Mouse (Mus musculus) layer of hippocampus, adult 8-10 months (tissue): ENCODE measurements at regions not wholly inside any gene's neighbourhood (a gene's known extent, or its start where the extent isn't known, plus 50 kb on each side); places are given as distances from the start of the nearest gene placed in this dataset.

Source experiments
- DNase-seq, 2 experiments: peaks; one replicate each; pipeline ENCODE4 v3.0.0; 2022; ENCODE audit warnings: low spot score in 2 of 2

DNA sequence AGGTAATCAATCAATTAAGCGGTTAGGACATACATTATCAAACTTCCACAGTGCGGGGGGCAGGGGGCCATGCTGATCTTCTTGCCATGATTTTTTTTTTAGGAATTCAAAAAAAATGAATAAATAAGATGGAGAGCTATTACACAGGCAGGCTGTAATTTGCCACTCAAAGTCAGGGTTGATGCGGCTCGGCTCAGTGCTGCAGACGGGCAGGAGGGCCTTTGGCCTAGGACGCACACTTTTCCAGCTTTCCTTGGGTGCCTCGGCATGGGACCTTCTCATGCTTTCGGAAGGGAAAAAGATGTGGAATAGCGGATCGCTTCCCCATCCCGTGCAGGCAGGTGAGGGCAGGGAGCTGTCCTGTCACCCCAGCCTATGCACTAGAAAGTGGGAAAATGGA, 383.4 kb upstream of the 3110018I06Rik start:
- no peak for DNase-seq

DNA sequence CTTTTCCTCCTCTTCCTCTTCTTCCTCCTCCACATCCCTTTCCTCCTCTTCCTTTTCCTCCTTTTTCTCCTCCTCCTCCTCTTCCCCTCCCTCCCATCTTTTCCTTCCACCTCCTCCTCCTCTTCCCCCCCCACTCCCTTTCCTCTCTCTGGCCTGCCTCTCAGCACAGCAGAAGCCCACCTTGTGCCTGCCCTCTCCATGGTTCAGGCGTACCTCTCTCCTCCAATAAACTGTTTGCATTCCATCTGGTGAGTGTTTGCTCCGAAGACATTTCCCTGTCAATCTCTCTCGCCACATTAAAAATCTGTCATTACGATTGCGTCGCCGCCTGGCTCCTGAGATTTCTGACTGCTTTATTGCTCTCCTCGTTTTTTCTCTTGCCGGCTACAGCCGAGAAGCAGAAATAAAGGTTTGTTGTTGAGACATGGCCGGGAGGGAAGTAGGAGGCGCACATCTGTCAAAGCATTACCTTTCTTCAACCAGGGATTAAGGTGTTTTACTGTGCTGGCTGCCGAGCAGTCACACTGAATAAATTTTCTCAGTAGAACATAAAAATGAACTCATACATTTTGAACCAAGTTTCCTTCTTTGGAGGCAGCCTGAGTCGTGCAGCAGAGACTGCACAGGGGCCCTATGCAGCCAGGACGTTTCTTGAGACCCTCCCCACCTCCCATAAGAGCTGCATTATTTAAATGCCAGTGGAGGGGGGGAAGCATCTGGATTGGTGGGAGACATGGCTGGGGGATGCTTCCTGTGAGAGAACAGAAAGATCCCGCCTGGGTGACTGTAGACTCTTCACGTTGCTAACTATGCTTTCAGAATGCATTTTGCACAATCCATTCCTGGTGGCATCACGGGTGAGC, 376.3 kb upstream of the 3110018I06Rik start:
- DNase-seq: peak; percentile 24 to 35

GRCm38 (mm10) chr12:107118364-107118763, 370.1 kb upstream of the 3110018I06Rik start:
- DNase-seq: no peak

GRCm38 (mm10) chr12:107119076-107119475, 369.4 kb upstream of the 3110018I06Rik start:
- DNase-seq: no peak

DNA sequence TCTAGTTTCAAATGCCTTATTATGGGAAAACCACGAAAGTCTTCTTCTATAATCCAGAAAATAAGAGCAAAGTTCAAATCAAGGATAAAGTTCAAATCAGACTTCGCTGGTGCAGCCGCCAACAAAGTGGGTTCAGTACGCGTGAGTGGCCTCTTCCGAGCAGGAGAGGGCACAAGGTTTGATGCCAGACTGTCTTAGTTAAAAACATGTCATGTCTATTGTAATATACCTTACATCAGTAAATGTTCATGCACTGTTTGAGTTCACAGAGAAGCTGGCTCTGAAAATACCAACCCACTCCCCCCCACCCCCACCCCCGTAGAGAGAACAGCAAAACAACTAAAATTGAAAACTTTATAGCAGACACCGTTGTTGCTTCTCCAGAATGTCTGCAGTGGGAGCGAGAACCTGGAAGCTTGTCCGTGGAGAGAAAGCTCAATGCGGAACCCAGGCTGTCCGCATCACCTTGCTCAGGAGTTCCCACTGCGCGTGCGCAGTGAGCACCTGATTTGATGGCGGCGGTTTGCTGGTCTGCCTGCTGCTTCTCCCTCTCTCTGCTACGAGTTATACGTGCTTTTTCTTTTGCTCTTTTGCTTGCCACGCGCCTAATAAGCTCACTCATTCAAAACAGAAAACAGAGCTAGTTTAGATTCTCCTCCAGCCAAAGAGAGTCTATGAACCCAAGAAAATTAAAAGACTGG, 367.8 kb upstream of the 3110018I06Rik start:
- DNase-seq: no peak

DNA sequence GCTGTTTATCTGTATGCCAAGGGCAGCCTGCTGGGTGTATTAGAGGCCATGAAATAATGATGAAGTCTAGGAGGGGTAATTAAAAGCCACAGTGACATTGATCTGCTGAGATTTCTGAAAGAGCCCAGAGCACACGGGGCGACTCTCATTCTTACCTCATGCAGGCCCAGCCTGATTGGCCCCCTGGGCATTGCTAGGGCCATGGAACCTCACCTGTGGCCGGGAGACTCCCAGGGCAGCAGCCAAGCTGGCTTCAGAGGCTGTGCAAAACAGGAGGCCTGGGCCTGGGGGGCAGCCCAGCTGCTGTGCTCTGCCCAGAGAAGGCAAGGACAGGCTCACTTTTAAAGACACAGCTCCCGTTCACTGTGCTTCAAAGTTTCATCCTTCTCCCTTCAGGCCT, 366.4 kb upstream of the 3110018I06Rik start:
- DNase-seq: no peak

GRCm38 (mm10) chr12:107123661-107124060, 364.8 kb upstream of the 3110018I06Rik start:
- no peak for DNase-seq

DNA sequence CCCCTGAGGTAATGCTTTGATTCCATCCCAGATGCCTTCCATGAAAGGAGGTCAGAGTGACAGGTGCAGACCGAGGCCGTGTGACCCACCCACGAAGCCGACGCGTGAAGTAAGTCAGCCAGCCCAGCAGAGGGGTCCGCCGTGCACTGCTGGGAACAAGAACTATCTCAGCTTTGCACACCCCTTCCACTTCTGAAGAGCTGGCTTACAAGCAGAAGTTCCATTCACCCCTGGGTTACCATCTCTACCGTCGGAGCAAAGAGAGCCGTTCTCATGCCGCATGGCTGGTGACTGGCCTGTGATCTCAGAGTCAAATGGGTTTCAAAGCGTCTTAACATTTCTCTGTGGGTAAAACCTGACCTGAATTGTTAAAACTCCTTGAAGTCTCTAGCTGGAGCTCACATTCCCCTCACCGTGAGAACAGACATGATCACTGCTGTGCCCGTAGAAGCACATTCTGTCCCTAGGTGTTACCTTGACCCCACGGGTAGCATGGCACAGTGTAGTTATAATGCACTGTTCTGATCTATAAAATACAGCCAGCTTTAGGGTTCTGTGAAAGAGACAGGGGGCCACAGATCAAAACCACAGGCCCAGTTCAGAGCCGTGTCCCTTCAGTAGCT, 364.1 kb upstream of the 3110018I06Rik start:
- no peak for DNase-seq

GRCm38 (mm10) chr12:107125201-107125600, 363.2 kb upstream of the 3110018I06Rik start:
- no peak for DNase-seq

- no peak for DNase-seq
Observed at GRCm38 (mm10) chr12:107126056-107126455, 362.4 kb upstream of the 3110018I06Rik start.

- DNase-seq: no peak
Observed at GRCm38 (mm10) chr12:107127591-107127990, 360.8 kb upstream of the 3110018I06Rik start.

- DNase-seq: no peak
Observed at GRCm38 (mm10) chr12:107129232-107129631, 359.2 kb upstream of the 3110018I06Rik start.

- DNase-seq: no peak
Observed at GRCm38 (mm10) chr12:107131351-107131750, 357.1 kb upstream of the 3110018I06Rik start.

GRCm38 (mm10) chr12:107131841-107132240, 356.6 kb upstream of the 3110018I06Rik start:
- no peak for DNase-seq

DNA sequence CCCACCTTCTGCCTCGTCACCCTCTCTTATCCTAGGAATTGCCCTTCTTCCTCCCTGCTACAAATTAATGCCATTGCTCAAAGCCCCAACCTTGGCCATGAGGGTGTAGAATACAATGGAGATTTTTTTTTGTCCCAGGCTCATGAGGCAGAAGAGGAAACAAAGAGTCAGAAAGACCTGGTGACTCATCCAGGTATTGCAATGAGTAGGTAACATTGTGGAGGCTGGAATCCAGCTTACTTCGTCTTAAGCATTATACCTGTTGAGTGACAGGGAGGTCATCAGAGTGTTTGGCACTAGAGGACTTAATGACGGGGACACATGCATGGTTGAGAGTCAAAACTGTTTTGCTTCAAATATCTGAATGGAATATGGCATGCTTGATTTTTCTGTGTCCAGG, 355.9 kb upstream of the 3110018I06Rik start:
- no peak for DNase-seq

- DNase-seq: no peak
Observed at GRCm38 (mm10) chr12:107134353-107134752, 354.1 kb upstream of the 3110018I06Rik start.

- no peak for DNase-seq
Observed at GRCm38 (mm10) chr12:107138677-107139400, 349.6 kb upstream of the 3110018I06Rik start.

GRCm38 (mm10) chr12:107140957-107141595, 347.4 kb upstream of the 3110018I06Rik start:
- DNase-seq: no peak

GRCm38 (mm10) chr12:107142226-107142625, 346.2 kb upstream of the 3110018I06Rik start:
- DNase-seq: peak; percentile 30 to 35

DNA sequence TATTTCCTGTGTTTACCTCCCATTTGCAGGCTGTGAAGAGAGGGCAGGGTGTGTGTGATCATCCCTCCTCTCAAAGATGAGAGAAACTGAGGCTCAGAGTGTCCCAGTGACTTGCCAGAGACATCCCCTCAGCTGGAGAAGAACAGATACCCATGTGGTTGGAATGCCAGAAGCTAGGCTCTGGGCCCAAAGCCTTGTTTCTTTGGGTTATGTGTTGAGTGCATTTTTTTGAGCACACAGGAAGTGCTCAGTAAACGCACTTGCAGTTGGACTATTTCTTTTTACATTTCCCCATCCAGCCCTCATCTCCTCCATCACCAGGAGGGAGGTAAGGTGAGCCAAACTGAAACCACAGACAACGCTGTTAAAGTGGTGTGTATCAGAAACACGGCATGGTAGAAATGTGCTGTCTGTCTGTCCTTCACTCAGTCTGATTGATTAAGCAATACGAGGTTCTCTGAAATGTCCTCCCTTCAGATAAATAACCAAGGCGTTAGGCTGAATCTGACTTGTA, 341.8 kb upstream of the 3110018I06Rik start:
- no peak for DNase-seq

DNA sequence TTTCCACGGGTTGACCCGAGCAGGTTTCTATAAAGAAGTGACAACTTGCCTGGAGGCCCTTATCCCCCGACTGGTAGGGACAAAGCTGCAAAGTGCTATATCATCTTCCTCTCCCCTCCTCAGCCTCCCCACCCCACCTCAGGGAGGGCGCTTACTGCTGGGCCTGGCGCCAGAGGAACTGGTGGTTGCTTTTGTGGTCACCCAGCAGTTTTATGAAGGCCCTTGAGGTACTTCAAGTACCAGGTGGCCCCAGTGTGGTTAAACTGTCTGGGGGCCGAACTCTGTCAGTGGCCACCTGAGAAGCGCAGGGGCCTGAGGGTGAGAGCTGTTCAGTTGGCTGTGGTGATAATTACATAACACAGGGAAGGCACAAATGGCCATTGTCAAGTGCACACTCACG, 340.0 kb upstream of the 3110018I06Rik start:
- DNase-seq: no peak
